ENCODE assay signal across 10 mouse cellular contexts in the genomic region with DNA sequence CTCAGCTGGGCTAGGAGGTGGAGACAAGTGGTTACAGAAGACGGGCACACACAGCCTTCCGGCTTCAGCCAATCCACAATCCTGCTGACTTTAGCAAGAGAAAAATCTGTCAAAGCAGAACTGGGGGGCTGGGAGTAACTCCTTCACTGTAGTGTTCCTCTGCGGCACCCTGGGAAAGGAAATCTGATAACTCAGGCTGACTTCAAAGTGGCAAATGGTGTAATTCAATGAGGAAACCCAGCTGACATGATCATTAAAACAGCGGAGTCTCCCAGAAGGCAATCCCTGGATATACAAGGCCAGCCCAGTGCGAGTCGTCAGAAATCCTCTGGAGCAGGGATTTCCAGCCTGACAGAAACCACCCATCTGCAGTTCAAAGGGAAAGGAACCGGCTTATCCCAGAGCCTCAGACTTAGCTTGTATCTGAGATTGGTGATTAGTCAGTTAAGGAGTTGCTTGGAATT. TPM values are rescaled to one million over a fixed set of nuclear protein-coding genes. Genes with fewer than 3 reads are reported as not detected.
DNase-seq lines count a peak whose midpoint lies in the region; ATAC-seq and TF ChIP-seq lines count a peak whose summit lies in the region.
"Had no signal": no experiment of that assay in that cellular context is flagged by ENCODE, and none has a peak within 500 bp of the region (broad histone marks: within the 10 kb centered on the region; RNA-seq: fewer than 3 reads in every experiment).

No protein-coding gene starts in this region.

- no peak overlapping the region for H3K4me3 ChIP-seq in kidney, embryonic 14.5 days (ENCODE audit: low read length)
- H3K4me3 ChIP-seq in embryonic facial prominence, embryonic 11.5 days (ENCODE audit: low read depth, low read length), result no peak overlapping the region
- H3K4me3 ChIP-seq in hindbrain, embryonic 16.5 days (ENCODE audit: low read length), result no peak overlapping the region
- H3K4me3 ChIP-seq in midbrain, embryonic 14.5 days (replicated peaks; ENCODE audit: low read depth, low read length), result no peak overlapping the region
- no peak overlapping the region for H3K4me3 ChIP-seq in layer of hippocampus, adult 2 months
- H3K4me3 ChIP-seq: lung, embryonic 15.5 days had no signal

- no peaks in the 10 kb centered on the region for H3K36me3 ChIP-seq in kidney, embryonic 14.5 days (ENCODE audit: control insufficient read depth, insufficient read depth, low read length)
- no peaks in the 10 kb centered on the region for H3K36me3 ChIP-seq in embryonic facial prominence, embryonic 11.5 days (replicated peaks; ENCODE audit: control insufficient read depth, insufficient read depth, low read depth, low read length)
- H3K36me3 ChIP-seq in hindbrain, embryonic 16.5 days (ENCODE audit: control insufficient read depth, insufficient read depth, low read length), result no peaks in the 10 kb centered on the region
- H3K36me3 ChIP-seq in midbrain, embryonic 14.5 days (ENCODE audit: control insufficient read depth, insufficient read depth, low read length), result no peaks in the 10 kb centered on the region
- H3K36me3 ChIP-seq: lung, embryonic 15.5 days had no signal

- DNase-seq in kidney, adult 8-10 months, result no peak
- DNase-seq in embryonic facial prominence, embryonic 11.5 days (ENCODE audit: low spot score), result peak; percentile 49
- DNase-seq in midbrain, embryonic 14.5 days, result peak; percentile 59
- no peak for DNase-seq in cerebellum, adult 11-12 months
- DNase-seq in layer of hippocampus, adult 9-11 months, result no peak
- DNase-seq in layer of hippocampus, adult 2 months (ENCODE audit: low spot score in 2 of 2), result no peak
- DNase-seq: right cerebral cortex, adult 18-20 months had no signal

- no peaks in the 10 kb centered on the region for H3K27me3 ChIP-seq in kidney, embryonic 14.5 days (ENCODE audit: control insufficient read depth, insufficient read depth, low read length)
- no peaks in the 10 kb centered on the region for H3K27me3 ChIP-seq in embryonic facial prominence, embryonic 11.5 days (ENCODE audit: control insufficient read depth, insufficient read depth, low read length)
- H3K27me3 ChIP-seq in hindbrain, embryonic 16.5 days (replicated peaks; ENCODE audit: control insufficient read depth, insufficient read depth, low read length), result no peaks in the 10 kb centered on the region
- H3K27me3 ChIP-seq in midbrain, embryonic 14.5 days (ENCODE audit: control insufficient read depth, insufficient read depth, low read length), result no peaks in the 10 kb centered on the region
- H3K27me3 ChIP-seq: lung, embryonic 15.5 days had no signal

- no peak overlapping the region; the same call in 1 of the 2 replicates for H3K4me2 ChIP-seq in kidney, embryonic 14.5 days (replicated peaks; ENCODE audit: low read depth, low read length)
- H3K4me2 ChIP-seq in embryonic facial prominence, embryonic 11.5 days (ENCODE audit: low read depth, low read length), result no peak overlapping the region
- no peak overlapping the region for H3K4me2 ChIP-seq in hindbrain, embryonic 16.5 days (ENCODE audit: low read length)
- no peak overlapping the region; the same call in 1 of the 2 replicates for H3K4me2 ChIP-seq in midbrain, embryonic 14.5 days (ENCODE audit: low read length)
- H3K4me2 ChIP-seq: lung, embryonic 15.5 days had no signal

- H3K27ac ChIP-seq in kidney, embryonic 14.5 days (ENCODE audit: low read depth, low read length), result no peak overlapping the region
- no peak overlapping the region for H3K27ac ChIP-seq in embryonic facial prominence, embryonic 11.5 days (replicated peaks; ENCODE audit: low read depth, low read length)
- no peak overlapping the region for H3K27ac ChIP-seq in hindbrain, embryonic 16.5 days (ENCODE audit: low read depth, low read length)
- H3K27ac ChIP-seq in midbrain, embryonic 14.5 days (replicated peaks; ENCODE audit: low read depth, low read length), result no peak overlapping the region
- H3K27ac ChIP-seq in layer of hippocampus, adult 2 months, result no peak overlapping the region
- H3K27ac ChIP-seq: lung, embryonic 15.5 days had no signal

- TF ChIP-seq CTCF in layer of hippocampus, adult 2 months (conservative IDR thresholded peaks at IDR 0.05), result no peak

- under 1% methylated on average over 7 of the region's 7 CpGs for WGBS in kidney, embryonic 14.5 days
- 8% methylated on average over 7 of the region's 7 CpGs for WGBS in embryonic facial prominence, embryonic 11.5 days
- WGBS in hindbrain, embryonic 16.5 days, result 28% methylated on average over 7 of the region's 7 CpGs
- WGBS in midbrain, embryonic 14.5 days, result 14% methylated on average over 7 of the region's 7 CpGs

- no peak overlapping the region for H3K9ac ChIP-seq in kidney, embryonic 14.5 days (ENCODE audit: low read depth, low read length)
- no peak overlapping the region for H3K9ac ChIP-seq in embryonic facial prominence, embryonic 11.5 days (replicated peaks; ENCODE audit: low read length)
- no peak overlapping the region for H3K9ac ChIP-seq in hindbrain, embryonic 16.5 days (ENCODE audit: low read depth, low read length)
- no peak overlapping the region for H3K9ac ChIP-seq in midbrain, embryonic 14.5 days (replicated peaks; ENCODE audit: low read length)
- H3K9ac ChIP-seq: lung, embryonic 15.5 days had no signal

- ATAC-seq in kidney, embryonic 14.5 days (ENCODE audit: low FRiP score, low TSS enrichment), result peak; percentile 83
- peak; percentile 26; the same call in 1 of the 2 replicates for ATAC-seq in embryonic facial prominence, embryonic 11.5 days (replicated peaks; ENCODE audit: insufficient number of reproducible peaks, low FRiP score, low TSS enrichment, low read depth)
- peak; percentile 17; the same call in 1 of the 2 replicates for ATAC-seq in hindbrain, embryonic 16.5 days
- peak; percentile 54; the same call in 1 of the 2 replicates for ATAC-seq in midbrain, embryonic 14.5 days (ENCODE audit: low FRiP score, low TSS enrichment)

- no peaks in the 10 kb centered on the region for H3K9me3 ChIP-seq in kidney, embryonic 14.5 days (ENCODE audit: control insufficient read depth, low read length)
- no peaks in the 10 kb centered on the region for H3K9me3 ChIP-seq in embryonic facial prominence, embryonic 11.5 days (replicated peaks; ENCODE audit: control insufficient read depth, low read length)
- no peaks in the 10 kb centered on the region for H3K9me3 ChIP-seq in hindbrain, embryonic 16.5 days (ENCODE audit: control insufficient read depth, low read length)
- no peaks in the 10 kb centered on the region for H3K9me3 ChIP-seq in midbrain, embryonic 14.5 days (ENCODE audit: control insufficient read depth, low read length)
- H3K9me3 ChIP-seq: lung, embryonic 15.5 days had no signal

- peaks cover 11% of the 10 kb centered on the region for H3K4me1 ChIP-seq in kidney, embryonic 14.5 days (ENCODE audit: control insufficient read depth, insufficient read depth, low read length)
- 0 out of 2 replicates have a peak, but pooled peaks cover 2% of the 10 kb centered on the region for H3K4me1 ChIP-seq in embryonic facial prominence, embryonic 11.5 days (ENCODE audit: control insufficient read depth, insufficient read depth, low read length)
- 0 out of 2 replicates have a peak, but pooled peaks cover 2% of the 10 kb centered on the region for H3K4me1 ChIP-seq in hindbrain, embryonic 16.5 days (ENCODE audit: control insufficient read depth, insufficient read depth, low read depth, low read length)
- no peaks in the 10 kb centered on the region for H3K4me1 ChIP-seq in midbrain, embryonic 14.5 days (ENCODE audit: control insufficient read depth, insufficient read depth, low read length)

RNA-seq across cellular contexts. Expression of gene Serbp1, which starts 42.8 kb away (rescaled TPM):
- 546 and 649 TPM in 2 replicates for polyA plus RNA-seq in kidney, embryonic 14.5 days (2014; fragmentation: Nextera tagmentation; extraction: Ambion mirVana)
- polyA plus RNA-seq in embryonic facial prominence, embryonic 11.5 days (2014; fragmentation: Nextera tagmentation; extraction: Ambion mirVana), result 640 and 669 TPM in 2 replicates
- 277 and 281 TPM in 2 replicates for polyA plus RNA-seq in hindbrain, embryonic 16.5 days (2015; fragmentation: Nextera tagmentation; extraction: Ambion mirVana)
- polyA plus RNA-seq in midbrain, embryonic 14.5 days (2014; fragmentation: Nextera tagmentation; extraction: Ambion mirVana), result 325 and 337 TPM in 2 replicates
- total RNA-seq in layer of hippocampus, adult 2 months (2021), result 100 to 1,000 TPM; 214 to 221 TPM

Comparison
In these comparisons a context has a peak if more than half of its experiments do, and no peak if none do; other contexts are left out.
1. ATAC-seq: peak in every context shown above with its lines; median percentile 83 in kidney, embryonic 14.5 days; 54 in midbrain, embryonic 14.5 days; 26 in embryonic facial prominence, embryonic 11.5 days; 17 in hindbrain, embryonic 16.5 days.
2. DNase-seq: peak in embryonic facial prominence, embryonic 11.5 days (single experiment) and midbrain, embryonic 14.5 days (single experiment); none in kidney, adult 8-10 months (0 of 2), cerebellum, adult 11-12 months (single experiment), layer of hippocampus, adult 9-11 months (single experiment) and layer of hippocampus, adult 2 months (0 of 2).